Mouse (Mus musculus): ENCODE results near the gene Opalin. TPM values are rescaled to one million over a fixed set of nuclear protein-coding genes. Genes with fewer than 3 reads are reported as not detected.

Opalin gene
- not detected in 2 replicates for polyA plus RNA-seq (2015; fragmentation: Nextera tagmentation; extraction: Ambion mirVana)

GRCm38 (mm10) chr19:41076906-41077305 is at the start of gene Opalin:
Opalin (minus strand) TSS chr19:41077113.

DNA sequence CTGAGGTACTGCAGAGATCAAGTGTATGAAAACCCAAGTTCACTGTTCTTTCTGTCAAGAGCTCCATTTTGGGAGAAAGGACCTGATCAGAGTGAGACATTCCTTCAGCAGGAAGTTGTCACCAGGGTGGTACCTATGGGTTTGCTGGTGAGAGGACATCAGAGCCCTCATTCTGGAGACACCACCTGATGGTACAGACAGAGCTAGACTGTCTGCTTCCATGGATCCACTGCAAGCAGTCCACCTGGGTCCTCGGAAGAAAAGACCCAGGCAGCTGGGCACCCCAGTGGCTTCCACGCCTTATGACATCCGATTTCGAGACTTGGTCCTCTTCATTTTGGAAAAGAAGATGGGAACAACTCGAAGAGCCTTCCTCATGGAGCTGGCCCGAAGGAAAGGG is 47.7 kb downstream of the Opalin start, which contains the start of gene Dntt:
Dntt (plus strand) TSS at position 57 of the 400 bp plus-strand sequence.

Other genes with a start within 250 kb of the Opalin start
- gene Ccnj, start 245.8 kb downstream of the Opalin start, polyA plus RNA-seq (2015; fragmentation: Nextera tagmentation; extraction: Ambion mirVana): 5.0 and 7.1 TPM in 2 replicates
- gene Zfp518a, start 182.4 kb downstream of the Opalin start, polyA plus RNA-seq (2015; fragmentation: Nextera tagmentation; extraction: Ambion mirVana): 6.7 and 8.0 TPM in 2 replicates
- 0.77 and 1.3 TPM in 2 replicates for gene Blnk, start 82.6 kb downstream of the Opalin start, polyA plus RNA-seq (2015; fragmentation: Nextera tagmentation; extraction: Ambion mirVana)
- gene Dntt, start 47.8 kb downstream of the Opalin start, polyA plus RNA-seq (2015; fragmentation: Nextera tagmentation; extraction: Ambion mirVana): not detected in 2 replicates
- gene Tll2, start 129.7 kb upstream of the Opalin start, polyA plus RNA-seq (2015; fragmentation: Nextera tagmentation; extraction: Ambion mirVana): 0.04 and 0.33 TPM in 2 replicates
- 83.4 and 117 TPM in 2 replicates for gene Tm9sf3, start 186.9 kb upstream of the Opalin start, polyA plus RNA-seq (2015; fragmentation: Nextera tagmentation; extraction: Ambion mirVana)